Comparison of ENCODE assay signal across 27 mouse cellular contexts in genomic region chr12:99969906-99970305, GRCm38 (mm10). TPM values are rescaled to one million over a fixed set of nuclear protein-coding genes. Genes with fewer than 3 reads are reported as not detected.
"Had no signal": no experiment of that assay in that cellular context is flagged by ENCODE, and none has a peak within 500 bp of the region (broad histone marks: within the 10 kb centered on the region; RNA-seq: fewer than 3 reads in every experiment).

No protein-coding gene starts in this region.

- H3K36me3 ChIP-seq: embryonic facial prominence, embryonic 10.5 days; embryonic facial prominence, embryonic 12.5 days; embryonic facial prominence, embryonic 13.5 days; embryonic facial prominence, embryonic 15.5 days; forebrain, embryonic 10.5 days; forebrain, embryonic 12.5 days; forebrain, embryonic 15.5 days had no signal

- H3K9me3 ChIP-seq: embryonic facial prominence, embryonic 10.5 days; embryonic facial prominence, embryonic 12.5 days; embryonic facial prominence, embryonic 13.5 days; embryonic facial prominence, embryonic 15.5 days; forebrain, embryonic 10.5 days; forebrain, embryonic 12.5 days; forebrain, embryonic 13.5 days; forebrain, embryonic 15.5 days had no signal

- DNase-seq: cerebellum, adult 18-20 months; cerebellum, adult 2 months; cerebellum, adult 8-10 months; cerebellum, adult 9-10 months; cerebellum, adult 9-11 months; cerebellum, postnatal 10 days; cerebellum, postnatal 14 days; cerebellum, postnatal 25 days; cerebellum, postnatal 36 days; embryo, embryonic 11 days; forebrain, postnatal 0 days; gastrocnemius, adult 2 months; gastrocnemius, postnatal 10 days; gastrocnemius, postnatal 14 days; gastrocnemius, postnatal 25 days; gastrocnemius, postnatal 36 days; heart, adult 18-20 months had no signal

- H3K27ac ChIP-seq: embryonic facial prominence, embryonic 10.5 days; embryonic facial prominence, embryonic 12.5 days; embryonic facial prominence, embryonic 13.5 days; embryonic facial prominence, embryonic 15.5 days; forebrain, embryonic 10.5 days; forebrain, embryonic 12.5 days; forebrain, embryonic 13.5 days; forebrain, embryonic 15.5 days; gastrocnemius, adult 2 months had no signal

- H3K4me3 ChIP-seq: embryonic facial prominence, embryonic 10.5 days; embryonic facial prominence, embryonic 12.5 days; embryonic facial prominence, embryonic 13.5 days; embryonic facial prominence, embryonic 15.5 days; erythroblast, embryonic 14.5 days; forebrain, embryonic 10.5 days; forebrain, embryonic 12.5 days; forebrain, embryonic 13.5 days; forebrain, embryonic 15.5 days; gastrocnemius, adult 2 months had no signal

RNA-seq across cellular contexts. Expression of gene Kcnk13, which starts 5.6 kb away (rescaled TPM):
- total RNA-seq: common myeloid progenitor, adult 5-6 weeks had no signal
- polyA plus RNA-seq: erythroblast, embryonic 14.5 days had no signal
